Mouse (Mus musculus) liver, postnatal 0 days (tissue): ENCODE results near the gene Cd200r4. TPM values are rescaled to one million over a fixed set of nuclear protein-coding genes. Genes with fewer than 3 reads are reported as not detected.
"Not testable (repeated sequence)": the region's sequence is repeated elsewhere in the genome, so short reads cannot be mapped to it uniquely, and the experiment has no call there.

ENCODE experiments used
- ATAC-seq: fragments of 200-750 bp; cut with Nextera tagmentation; 2 replicates; pipeline ENCODE4 v1.8.0; 2017; ENCODE audit warnings: mild to moderate bottlenecking, moderate library complexity
- DNase-seq: peaks from one replicate; pipeline ENCODE4 v3.0.0-alpha.2; 2016
- H3K27ac ChIP-seq: fragments of 300-500 bp; sonication (generic); 2 replicates; pipeline ENCODE4 v1.5.1; 2014; ENCODE audit warnings: antibody characterized with exemption, moderate library complexity, mild to moderate bottlenecking, low read depth
- H3K27me3 ChIP-seq: fragments of 300-500 bp; sonication (generic); 2 replicates; pipeline ENCODE4 v1.6.1; 2014; ENCODE audit warnings: low read length, control low read depth, mixed read lengths; ENCODE audit not compliant: insufficient read depth
- H3K36me3 ChIP-seq: fragments of 300-500 bp; sonication (generic); replicated peaks from 2 replicates; pipeline ENCODE4 v1.6.1; 2014; ENCODE audit warnings: mild to moderate bottlenecking, control low read depth, low read length, moderate library complexity, mixed read lengths; ENCODE audit not compliant: insufficient read depth
- H3K4me1 ChIP-seq: fragments of 300-500 bp; sonication (generic); 2 replicates; pipeline ENCODE4 v1.6.1; 2014; ENCODE audit warnings: antibody characterized with exemption, mild to moderate bottlenecking, control low read depth; ENCODE audit not compliant: insufficient read depth
- H3K4me2 ChIP-seq: fragments of 300-500 bp; sonication (generic); 2 replicates; pipeline ENCODE4 v1.6.1; 2014; ENCODE audit warnings: low read depth, mild to moderate bottlenecking, low read length, moderate library complexity, mixed read lengths
- H3K4me3 ChIP-seq: fragments of 300-500 bp; sonication (generic); 2 replicates; pipeline ENCODE4 v1.5.1; 2014; ENCODE audit warnings: low read depth, low read length
- H3K9ac ChIP-seq: fragments of 300-500 bp; sonication (generic); replicated peaks from 2 replicates; pipeline ENCODE4 v1.6.1; 2014; ENCODE audit warnings: mild to moderate bottlenecking, moderate library complexity
- H3K9me3 ChIP-seq: fragments of 300-500 bp; sonication (generic); 2 replicates; pipeline ENCODE4 v1.6.1; 2016; ENCODE audit warnings: mild to moderate bottlenecking, control low read depth, low read length, mixed read lengths
- CTCF ChIP-seq: sonication (generic); IDR thresholded peaks from 2 replicates; pipeline ENCODE4 v1.5.1; 2016; ENCODE audit warnings: antibody characterized with exemption, low read depth
- EP300 ChIP-seq: IDR thresholded peaks from 2 replicates; pipeline ENCODE4 v1.6.1; 2016; ENCODE audit warnings: antibody characterized with exemption, low read depth, mild to moderate bottlenecking
- WGBS: fragments of 180-500 bp; shearing (Covaris S2); extraction: QIAGEN DNeasy Blood & Tissue Kit; methylation state at CpG from one replicate; pipeline ENCODE4 v1.1.7; 2014; ENCODE audit not compliant: insufficient replicate concordance; 5-methylcytosine and 5-hydroxymethylcytosine counted together
- polyA plus RNA-seq: library from polyadenylated mRNA; unstranded; fragments of >200 nt; fragmentation: Nextera tagmentation; extraction: Ambion mirVana; gene quantifications from 2 replicates; pipeline ENCODE4 v1.2.1, GENCODE M21; 2015

The Cd200r4 gene
- polyA plus RNA-seq, 1 experiment from 2014 or later = 0.68 TPM

GRCm38 (mm10) chr16:44794416-44794815, 17.1 kb upstream of the Cd200r4 start:
- ATAC-seq (no peak), DNase-seq (no peak)
- no peak overlapping the region for H3K4me2 ChIP-seq
- H3K4me1 ChIP-seq = no peaks in the 10 kb centered on the region
- no peak overlapping the region for H3K27ac ChIP-seq
- H3K9ac ChIP-seq = no peak overlapping the region
- TF ChIP-seq EP300 = no peak
- no peak for TF ChIP-seq CTCF
- no peaks in the 10 kb centered on the region for H3K36me3 ChIP-seq
- H3K9me3 ChIP-seq = no peaks in the 10 kb centered on the region
- H3K27me3 ChIP-seq = no peaks in the 10 kb centered on the region
- H3K4me3 ChIP-seq = no peak overlapping the region

GRCm38 (mm10) chr16:44805976-44806375, 5.6 kb upstream of the Cd200r4 start:
- H3K27me3 ChIP-seq = no peaks in the 10 kb centered on the region
- no peak for DNase-seq
- no peaks in the 10 kb centered on the region for H3K9me3 ChIP-seq
- no peak overlapping the region for H3K4me2 ChIP-seq
- H3K36me3 ChIP-seq = no peaks in the 10 kb centered on the region
- H3K4me3 ChIP-seq = no peak overlapping the region
- ATAC-seq = no peak
- no peak overlapping the region for H3K9ac ChIP-seq
- no peak overlapping the region for H3K27ac ChIP-seq
- no peak for TF ChIP-seq EP300
- no peak for TF ChIP-seq CTCF
- H3K4me1 ChIP-seq = no peaks in the 10 kb centered on the region

GRCm38 (mm10) chr16:44810223-44810622, 1.3 kb upstream of the Cd200r4 start:
- not testable (repeated sequence) for H3K27ac ChIP-seq, ATAC-seq, H3K27me3 ChIP-seq, H3K4me3 ChIP-seq, H3K4me2 ChIP-seq, H3K9me3 ChIP-seq, H3K36me3 ChIP-seq, H3K4me1 ChIP-seq, H3K9ac ChIP-seq, DNase-seq
- WGBS = 82% methylated on average over 4 of the region's 4 CpGs

- WGBS = 75% methylated on average over 6 of the region's 6 CpGs
- H3K27ac ChIP-seq = no peak overlapping the region
- no peaks in the 10 kb centered on the region for H3K27me3 ChIP-seq
- ATAC-seq (no peak), DNase-seq (no peak)
- no peak overlapping the region for H3K4me2 ChIP-seq
- no peak overlapping the region for H3K4me3 ChIP-seq
- H3K36me3 ChIP-seq = no peaks in the 10 kb centered on the region
- H3K4me1 ChIP-seq = no peaks in the 10 kb centered on the region
- TF ChIP-seq EP300 (no peak), CTCF (no peak)
- no peak overlapping the region for H3K9ac ChIP-seq
- H3K9me3 ChIP-seq = no peaks in the 10 kb centered on the region
These were observed 1.0 kb downstream of the Cd200r4 start for GRCm38 (mm10) chr16:44812468-44813065.

GRCm38 (mm10) chr16:44818010-44818409, 6.5 kb downstream of the Cd200r4 start:
- TF ChIP-seq CTCF = no peak
- no peak for TF ChIP-seq EP300
- H3K27ac ChIP-seq = no peak overlapping the region
- H3K4me3 ChIP-seq = no peak overlapping the region
- no peaks in the 10 kb centered on the region for H3K36me3 ChIP-seq
- no peaks in the 10 kb centered on the region for H3K9me3 ChIP-seq
- no peak overlapping the region for H3K9ac ChIP-seq
- 57% methylated on average over 1 of the region's 1 CpGs for WGBS
- ATAC-seq (no peak), DNase-seq (no peak)
- H3K4me1 ChIP-seq = no peaks in the 10 kb centered on the region
- no peaks in the 10 kb centered on the region for H3K27me3 ChIP-seq
- no peak overlapping the region for H3K4me2 ChIP-seq

- 45% methylated on average over 4 of the region's 4 CpGs for WGBS
- Histone ChIP-seq H3K27me3 (no peaks in the 10 kb centered on the region), H3K4me3 (no peak overlapping the region), H3K36me3 (no peaks in the 10 kb centered on the region), H3K4me1 (no peaks in the 10 kb centered on the region), H3K4me2 (no peak overlapping the region), H3K9me3 (no peaks in the 10 kb centered on the region), H3K9ac (no peak overlapping the region), H3K27ac (no peak overlapping the region)
- no peak for DNase-seq
- no peak for ATAC-seq
- TF ChIP-seq CTCF (no peak), EP300 (no peak)
These were observed 9.0 kb downstream of the Cd200r4 start for GRCm38 (mm10) chr16:44820545-44820944.

- Histone ChIP-seq H3K27me3 (no peaks in the 10 kb centered on the region), H3K36me3 (no peaks in the 10 kb centered on the region), H3K4me1 (no peaks in the 10 kb centered on the region), H3K9ac (no peak overlapping the region), H3K9me3 (no peaks in the 10 kb centered on the region), H3K4me2 (no peak overlapping the region), H3K27ac (no peak overlapping the region), H3K4me3 (no peak overlapping the region)
- TF ChIP-seq EP300 = no peak
- no peak for TF ChIP-seq CTCF
- ATAC-seq (no peak), DNase-seq (no peak)
- WGBS = 48% methylated on average over 3 of the region's 3 CpGs
These were observed 20.8 kb downstream of the Cd200r4 start for GRCm38 (mm10) chr16:44832286-44832685.

GRCm38 (mm10) chr16:44833189-44833588, 21.7 kb downstream of the Cd200r4 start:
- not testable (repeated sequence) for H3K9me3 ChIP-seq, H3K4me3 ChIP-seq, DNase-seq, H3K36me3 ChIP-seq, H3K4me2 ChIP-seq, H3K27me3 ChIP-seq, ATAC-seq, H3K4me1 ChIP-seq, H3K9ac ChIP-seq, H3K27ac ChIP-seq
- 44% methylated on average over 2 of the region's 2 CpGs for WGBS
